8 mouse cellular contexts compared by ENCODE assay signal in the genomic region with DNA sequence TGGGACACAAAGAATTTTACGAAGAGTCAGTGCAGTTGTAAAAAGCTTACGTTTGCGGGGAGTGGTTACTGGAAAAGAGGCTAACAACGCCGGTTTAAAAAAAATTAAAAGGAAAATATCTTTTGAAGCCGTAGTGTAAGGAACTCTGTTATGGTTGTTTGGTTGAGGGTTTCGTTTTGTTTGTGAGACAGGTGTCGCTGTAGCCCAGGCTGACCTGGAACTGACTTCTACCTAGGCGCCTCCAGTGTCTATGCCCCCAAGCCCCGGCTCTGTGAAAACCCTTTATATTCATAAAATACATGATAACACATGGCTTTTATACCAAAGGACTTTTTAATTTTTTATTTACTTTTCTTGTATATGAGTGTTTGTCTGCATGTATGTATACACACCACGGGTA. TPM values are rescaled to one million over a fixed set of nuclear protein-coding genes. Genes with fewer than 3 reads are reported as not detected.
DNase-seq lines count a peak whose midpoint lies in the region; ATAC-seq and TF ChIP-seq lines count a peak whose summit lies in the region.

No protein-coding gene starts in this region.

- peaks cover 3% of the 10 kb centered on the region for H3K9me3 ChIP-seq in CH12.LX (replicated peaks; ENCODE audit: low read length)
- no peaks in the 10 kb centered on the region for H3K9me3 ChIP-seq in kidney, embryonic 16.5 days (ENCODE audit: low read length)

- dilution Hi-C loops in CH12.LX (cut with MboI; ENCODE audit: extremely low pct_ligation_motif_present, extremely low pct_unique_long_range_greater_than_20kb, low sequenced_read_pairs) = no loop called here

- H3ac ChIP-seq in C2C12 (ENCODE audit: control insufficient read depth, insufficient read length, low read depth) = peak overlapping the region; percentile 76

- no peak; the same call in 1 of the 2 replicates for TF ChIP-seq RAD21 in CH12.LX (IDR thresholded peaks at IDR 0.05; ENCODE audit: low read depth, low read length)

- TF ChIP-seq EP300 in CH12.LX (IDR thresholded peaks at IDR 0.05; ENCODE audit: low read length) = no peak

- WGBS in kidney, embryonic 16.5 days = 3% methylated on average over 11 of the region's 11 CpGs

- H3K36me3 ChIP-seq in C2C12 (ENCODE audit: control insufficient read depth, insufficient read depth) (peaks cover 5% of the 10 kb centered on the region), CH12.LX (replicated peaks in 1 of 2; ENCODE audit: control insufficient read depth in 1 of 2, insufficient read depth in 1 of 2, low read length in 1 of 2) (peaks cover 4 to 15% of the 10 kb centered on the region in 2 experiments)
- H3K36me3 ChIP-seq in kidney, embryonic 16.5 days (ENCODE audit: insufficient read depth, low read length) = 0 out of 2 replicates have a peak, but pooled peaks cover 3% of the 10 kb centered on the region

- no peak overlapping the region for H3K27ac ChIP-seq in CH12.LX (ENCODE audit: insufficient read depth, low read depth)
- H3K27ac ChIP-seq in kidney, embryonic 16.5 days (ENCODE audit: low read length) = peak overlapping the region; percentile 61

- H3K79me3 ChIP-seq in C2C12 (ENCODE audit: low read depth) = peaks cover 3% of the 10 kb centered on the region

- H3K79me2 ChIP-seq in C2C12 (ENCODE audit: control insufficient read depth, insufficient read depth) = peaks cover 15% of the 10 kb centered on the region
- peaks cover 7% of the 10 kb centered on the region; the same call in 1 of the 2 replicates for H3K79me2 ChIP-seq in CH12.LX (replicated peaks; ENCODE audit: control insufficient read depth, extremely low read depth, insufficient read depth, poor library complexity, severe bottlenecking)

- H3K9ac ChIP-seq in CH12.LX (ENCODE audit: insufficient read depth, low read depth) = peak overlapping the region; percentile 59
- peak overlapping the region; percentile 78 for H3K9ac ChIP-seq in kidney, embryonic 16.5 days (replicated peaks; ENCODE audit: low read length)

- peak; percentile 74 for ATAC-seq in erythroblast, adult 5-6 weeks (replicated peaks; ENCODE audit: low FRiP score, poor library complexity, severe bottlenecking)
- ATAC-seq in kidney, embryonic 16.5 days (ENCODE audit: low FRiP score, low TSS enrichment) = peak; percentile 77; the same call in 1 of the 2 replicates
- peak; percentile 44 for ATAC-seq in megakaryocyte progenitor cell, adult 5-6 weeks (replicated peaks; ENCODE audit: poor library complexity)

- peak overlapping the region; percentile 43 for H3K4me3 ChIP-seq in C2C12 (ENCODE audit: insufficient read depth, poor library complexity, severe bottlenecking)
- peak overlapping the region; percentile 79 to 86 (median 81) for H3K4me3 ChIP-seq in CH12.LX (replicated peaks in 1 of 3; ENCODE audit: low read depth in 2 of 3, low read length in 2 of 3, poor library complexity in 1 of 3)
- peak overlapping the region; percentile 79 for H3K4me3 ChIP-seq in kidney, embryonic 16.5 days (ENCODE audit: low read length)

- peak overlapping the region; percentile 80 for H3K4me2 ChIP-seq in CH12.LX (ENCODE audit: insufficient read depth, low read depth, poor library complexity, severe bottlenecking)
- peak overlapping the region; percentile 69 for H3K4me2 ChIP-seq in kidney, embryonic 16.5 days (replicated peaks; ENCODE audit: low read depth, low read length)

- in situ Hi-C loops in CH12.LX (cut with MboI; ENCODE audit: low pct_ligation_motif_present, low pct_unique_long_range_greater_than_20kb, low sequenced_read_pairs) = no loop called here

- TF ChIP-seq CTCF in C2C12 (IDR thresholded peaks at IDR 0.05; ENCODE audit: control insufficient read depth, insufficient read depth, insufficient read length) (no peak), CH12.LX (conservative IDR thresholded peaks at IDR 0.05 in 1 of 2, IDR thresholded peaks at IDR 0.05 in 1 of 2; ENCODE audit: low read depth in 2 of 2, low read length in 2 of 2) (peak in 1 of 2 experiments; percentile 58; a peak in 2 of 4 replicates)

- TF ChIP-seq POLR2A in CH12.LX (IDR thresholded peaks at IDR 0.05; ENCODE audit: low read depth, low read length) = no peak

- H3K27me3 ChIP-seq in C2C12 (ENCODE audit: control insufficient read depth, insufficient read depth, insufficient read length) (no peaks in the 10 kb centered on the region), CH12.LX (replicated peaks) (peaks cover 15% of the 10 kb centered on the region)
- H3K27me3 ChIP-seq in kidney, embryonic 16.5 days (ENCODE audit: insufficient read depth, low read length) = no peaks in the 10 kb centered on the region

- peaks cover 0 to 13% of the 10 kb centered on the region in 2 experiments; a peak in 2 of 4 replicates for H3K4me1 ChIP-seq in CH12.LX (ENCODE audit: control insufficient read depth in 1 of 2, insufficient read depth in 2 of 2)
- H3K4me1 ChIP-seq in kidney, embryonic 16.5 days (ENCODE audit: insufficient read depth, low read length) = peaks cover 14% of the 10 kb centered on the region

- DNase-seq in CH12.LX (ENCODE audit: extremely low read depth) = peak; percentile 31
- DNase-seq in thymus, postnatal 10 days (ENCODE audit: low spot score in 2 of 2) = peak; percentile 17 to 42
- no peak for DNase-seq in adrenal gland, adult 8-10 months
- no peak for DNase-seq in gastrocnemius, postnatal 10 days

TF ChIP-seq in C2C12, 6 proteins besides CTCF, POLR2A, EP300 and RAD21:
- TF ChIP-seq MAX (IDR thresholded peaks at IDR 0.05) = no peak
- no peak for TF ChIP-seq USF1 (IDR thresholded peaks at IDR 0.05; ENCODE audit: low read depth)
- no peak for TF ChIP-seq MYOD1 (IDR thresholded peaks at IDR 0.05; ENCODE audit: control insufficient read depth, insufficient read length, low read depth)
- no peak for TF ChIP-seq MYOG (IDR thresholded peaks at IDR 0.05; ENCODE audit: control insufficient read depth, extremely low read depth, insufficient read length)
- no peak for TF ChIP-seq CEBPB (IDR thresholded peaks at IDR 0.05; ENCODE audit: low read depth)
- no peak for TF ChIP-seq FOSL1 (IDR thresholded peaks at IDR 0.05; ENCODE audit: insufficient read depth, low read length, poor library complexity, severe bottlenecking)

TF ChIP-seq in CH12.LX, 34 proteins besides CTCF, POLR2A, EP300 and RAD21:
- TF ChIP-seq HCFC1 (IDR thresholded peaks at IDR 0.05; ENCODE audit: low read depth, low read length) (peak; percentile 33), JUN (IDR thresholded peaks at IDR 0.05; ENCODE audit: insufficient read depth, low read depth, low read length) (no peak), TBP (conservative IDR thresholded peaks at IDR 0.05; ENCODE audit: low read depth, low read length) (no peak)

RNA-seq across cellular contexts. Expression of gene Ube2t, which starts 0.5 kb away (rescaled TPM):
- polyA plus RNA-seq in C2C12 (2012; fragmentation: generic; extraction: Trizol) (13.5 TPM), CH12.LX (2012; ENCODE audit: insufficient read length, low read depth) (17.0 and 19.2 TPM in 2 replicates)
- total RNA-seq in CH12.LX (2012; rRNA removed) (25.8 and 28.8 TPM in 2 replicates), CH12.LX (2014; rRNA removed) (38.7 and 40.2 TPM in 2 replicates)
- total RNA-seq in erythroblast, adult 5-6 weeks (2015; ENCODE audit: low replicate concordance) = 26.3 and 43.6 TPM in 2 replicates
- total RNA-seq in erythroblast, adult 5-6 weeks (2017; ENCODE audit: low replicate concordance) = 7.8 and 24.8 TPM in 2 replicates
- 39.7 and 40.2 TPM in 2 replicates for polyA plus RNA-seq in kidney, embryonic 16.5 days (2015; fragmentation: Nextera tagmentation; extraction: Ambion mirVana)
- total RNA-seq in megakaryocyte progenitor cell, adult 5-6 weeks (2015) = 53.3 and 56.6 TPM in 2 replicates
- 16.1 and 20.1 TPM in 2 replicates for total RNA-seq in megakaryocyte progenitor cell, adult 5-6 weeks (2017)
- total RNA-seq in adrenal gland, adult 8-10 months (2022) = 1 to 10 TPM in 2 of 4 experiments, under 1 TPM in 2; 0.70 to 1.7 (median 1.1) TPM
- total RNA-seq in gastrocnemius, postnatal 10 days (2021) = 1 to 10 TPM; 7.2 to 8.8 TPM

RNA-seq across cellular contexts. Expression of gene Ppp1r12b, which starts 7.1 kb away (rescaled TPM):
- polyA plus RNA-seq in C2C12 (2012; fragmentation: generic; extraction: Trizol) (1.5 TPM), CH12.LX (2012; ENCODE audit: insufficient read length, low read depth) (1.4 and 1.8 TPM in 2 replicates)
- total RNA-seq in CH12.LX (2012; rRNA removed) (1.5 and 1.6 TPM in 2 replicates), CH12.LX (2014; rRNA removed) (0.64 and 1.3 TPM in 2 replicates)
- total RNA-seq in erythroblast, adult 5-6 weeks (2015; ENCODE audit: low replicate concordance) = 0.63 and 1.5 TPM in 2 replicates
- total RNA-seq in erythroblast, adult 5-6 weeks (2017; ENCODE audit: low replicate concordance) = 5.2 and 5.9 TPM in 2 replicates
- polyA plus RNA-seq in kidney, embryonic 16.5 days (2015; fragmentation: Nextera tagmentation; extraction: Ambion mirVana) = 5.4 and 6.1 TPM in 2 replicates
- 7.4 and 7.5 TPM in 2 replicates for total RNA-seq in megakaryocyte progenitor cell, adult 5-6 weeks (2015)
- 5.6 and 7.8 TPM in 2 replicates for total RNA-seq in megakaryocyte progenitor cell, adult 5-6 weeks (2017)
- 10 to 100 TPM; 10.3 to 23.7 (median 15.7) TPM for total RNA-seq in adrenal gland, adult 8-10 months (2022)
- total RNA-seq in gastrocnemius, postnatal 10 days (2021) = 100 to 1,000 TPM; 199 to 221 TPM

Comparison
In these comparisons a context has a peak if more than half of its experiments do, and no peak if none do; other contexts are left out.
1. DNase-seq: peak in CH12.LX (single experiment) and thymus, postnatal 10 days (2 of 2); none in adrenal gland, adult 8-10 months (single experiment) and gastrocnemius, postnatal 10 days (single experiment).
2. RNA of gene Ppp1r12b, which starts 7.1 kb away (total RNA-seq): 199 to 221 TPM in gastrocnemius, postnatal 10 days; 10.3 to 23.7 TPM in adrenal gland, adult 8-10 months, 5.6 to 7.8 TPM in megakaryocyte progenitor cell, adult 5-6 weeks, 0.63 to 5.9 TPM in erythroblast, adult 5-6 weeks and 0.64 to 1.6 TPM in CH12.LX; every median in the first group is over 4 times any median in the second.
3. Peak in every context shown above with its lines, with median percentiles within 50 percentile points of each other: H3K4me3 ChIP-seq and ATAC-seq.